Mouse (Mus musculus): ENCODE measurements around the gene Rcl1. TPM values are rescaled to one million over a fixed set of nuclear protein-coding genes. Genes with fewer than 3 reads are reported as not detected.

Rcl1 gene
- polyA plus RNA-seq, 1 experiment, result 12.7 TPM

DNA sequence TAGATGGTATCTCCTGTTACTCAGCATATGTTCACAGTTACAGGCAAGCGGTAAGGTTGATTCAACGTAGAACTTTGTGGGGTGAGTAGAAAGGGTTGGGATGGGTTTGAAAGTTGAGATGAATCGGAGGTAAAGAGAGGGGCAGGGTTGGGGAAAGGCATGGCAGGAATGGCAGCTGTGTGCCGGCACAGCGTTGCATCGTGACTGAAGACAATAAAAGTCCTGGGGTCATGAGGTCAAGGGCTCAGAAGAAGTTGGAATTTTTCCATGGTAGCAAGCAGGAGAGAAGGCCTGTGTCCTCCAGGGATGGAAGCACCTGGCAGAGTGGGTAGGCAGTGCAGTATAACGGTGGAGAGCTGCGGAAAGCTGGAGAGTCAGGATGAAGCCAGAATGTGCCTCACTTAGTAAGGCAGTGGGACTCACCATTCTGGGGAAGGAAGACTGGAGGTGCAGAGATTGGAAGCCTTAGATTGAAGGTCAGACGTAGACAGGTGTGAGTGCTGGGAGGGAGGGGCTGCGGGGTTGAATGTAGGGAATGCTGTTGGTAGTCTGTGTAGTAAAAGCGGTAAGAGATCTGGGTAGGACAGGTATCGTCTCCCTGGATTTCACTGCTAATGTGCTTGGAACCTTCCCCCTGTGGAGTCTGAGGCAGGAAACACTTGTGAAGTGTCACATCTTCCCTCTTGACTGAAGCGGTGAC, 23.9 kb downstream of the Rcl1 start:
- DNase-seq (ENCODE audit: low read depth in 1 of 2, low spot score in 2 of 2), result no peak
- Histone ChIP-seq H3K36me3 (ENCODE audit: control insufficient read depth, insufficient read depth, low read length) (peaks cover 19% of the 10 kb centered on the region), H3K4me3 (ENCODE audit: extremely low read depth, insufficient read depth, insufficient read length) (no peak overlapping the region), H3K4me1 (ENCODE audit: control insufficient read depth, insufficient read depth, insufficient read length) (no peaks in the 10 kb centered on the region), H3K27ac (ENCODE audit: insufficient read depth, low read length) (no peak overlapping the region), H3K27me3 (ENCODE audit: control insufficient read depth, insufficient read depth, low read length) (no peaks in the 10 kb centered on the region)
- WGBS, result 94% methylated on average over 13 of the region's 13 CpGs
- TF ChIP-seq CTCF (IDR thresholded peaks at IDR 0.05; ENCODE audit: extremely low read depth, insufficient read depth, insufficient read length, insufficient replicate concordance) (no peak), POLR2A (IDR thresholded peaks at IDR 0.05; ENCODE audit: low read depth, low read length) (no peak)

- DNase-seq (ENCODE audit: low read depth in 1 of 2, low spot score in 2 of 2), result no peak
- TF ChIP-seq CTCF (IDR thresholded peaks at IDR 0.05; ENCODE audit: extremely low read depth, insufficient read depth, insufficient read length, insufficient replicate concordance), result no peak
- no peak for TF ChIP-seq POLR2A (IDR thresholded peaks at IDR 0.05; ENCODE audit: low read depth, low read length)
- no peak overlapping the region for H3K4me3 ChIP-seq (ENCODE audit: extremely low read depth, insufficient read depth, insufficient read length)
- no peaks in the 10 kb centered on the region for H3K4me1 ChIP-seq (ENCODE audit: control insufficient read depth, insufficient read depth, insufficient read length)
- no peaks in the 10 kb centered on the region for H3K27me3 ChIP-seq (ENCODE audit: control insufficient read depth, insufficient read depth, low read length)
- H3K36me3 ChIP-seq (ENCODE audit: control insufficient read depth, insufficient read depth, low read length), result peaks cover 19% of the 10 kb centered on the region
- 97% methylated on average over 12 of the region's 12 CpGs for WGBS
- H3K27ac ChIP-seq (ENCODE audit: insufficient read depth, low read length), result no peak overlapping the region
Observed at GRCm38 (mm10) chr19:29126347-29127015, 25.3 kb downstream of the Rcl1 start.

DNA sequence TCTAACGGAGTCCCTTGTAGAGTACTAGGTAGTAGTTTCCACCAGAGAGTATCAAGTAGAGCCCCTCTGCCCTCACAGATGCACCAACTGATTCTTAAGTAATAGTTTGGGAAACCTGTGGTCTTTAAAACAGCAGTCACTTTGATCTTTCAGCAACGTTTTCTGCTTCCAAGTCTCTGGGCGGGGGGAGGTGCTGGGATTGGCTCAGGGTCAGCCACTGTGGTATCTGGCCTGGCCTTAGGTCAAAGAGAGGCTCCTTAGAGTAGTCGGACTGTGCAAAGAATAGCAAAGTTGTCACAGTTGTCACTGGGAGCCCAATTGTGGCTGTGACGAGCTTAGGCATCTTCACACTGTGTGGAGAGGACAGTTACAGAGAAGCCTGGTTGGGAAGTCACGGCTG, 26.2 kb downstream of the Rcl1 start:
- no peak for DNase-seq (ENCODE audit: low read depth in 1 of 2, low spot score in 2 of 2)
- Histone ChIP-seq H3K4me3 (ENCODE audit: extremely low read depth, insufficient read depth, insufficient read length) (no peak overlapping the region), H3K36me3 (ENCODE audit: control insufficient read depth, insufficient read depth, low read length) (peaks cover 14% of the 10 kb centered on the region), H3K27ac (ENCODE audit: insufficient read depth, low read length) (no peak overlapping the region), H3K27me3 (ENCODE audit: control insufficient read depth, insufficient read depth, low read length) (no peaks in the 10 kb centered on the region), H3K4me1 (ENCODE audit: control insufficient read depth, insufficient read depth, insufficient read length) (no peaks in the 10 kb centered on the region)
- WGBS, result 88% methylated on average over 6 of the region's 6 CpGs
- TF ChIP-seq CTCF (IDR thresholded peaks at IDR 0.05; ENCODE audit: extremely low read depth, insufficient read depth, insufficient read length, insufficient replicate concordance), result no peak
- TF ChIP-seq POLR2A (IDR thresholded peaks at IDR 0.05; ENCODE audit: low read depth, low read length), result no peak

DNA sequence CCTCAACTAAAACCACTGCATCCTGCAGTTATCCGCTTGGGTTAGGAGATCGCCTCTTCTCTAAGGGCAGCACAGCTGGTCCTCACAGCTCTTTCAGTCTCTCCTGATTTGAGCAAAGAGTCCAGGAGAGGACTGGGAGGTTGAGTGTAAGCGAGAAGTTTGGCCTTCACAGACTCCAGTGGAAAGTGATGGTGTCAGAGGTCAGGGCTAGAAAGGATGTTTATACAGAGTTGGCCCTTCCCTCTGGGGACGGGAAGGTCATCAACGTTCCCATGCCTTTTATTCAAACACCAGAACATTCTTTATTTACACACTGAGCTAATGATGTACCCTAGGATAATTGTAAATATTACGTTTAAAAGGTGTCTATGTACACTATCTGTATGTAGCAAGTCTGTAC, 27.0 kb downstream of the Rcl1 start:
- DNase-seq (ENCODE audit: low read depth in 1 of 2, low spot score in 2 of 2), result no peak
- peaks cover 16% of the 10 kb centered on the region for H3K36me3 ChIP-seq (ENCODE audit: control insufficient read depth, insufficient read depth, low read length)
- no peak overlapping the region for H3K4me3 ChIP-seq (ENCODE audit: extremely low read depth, insufficient read depth, insufficient read length)
- 88% methylated on average over 6 of the region's 6 CpGs for WGBS
- H3K27ac ChIP-seq (ENCODE audit: insufficient read depth, low read length), result no peak overlapping the region
- TF ChIP-seq CTCF (IDR thresholded peaks at IDR 0.05; ENCODE audit: extremely low read depth, insufficient read depth, insufficient read length, insufficient replicate concordance) (no peak), POLR2A (IDR thresholded peaks at IDR 0.05; ENCODE audit: low read depth, low read length) (no peak)
- H3K27me3 ChIP-seq (ENCODE audit: control insufficient read depth, insufficient read depth, low read length), result no peaks in the 10 kb centered on the region
- H3K4me1 ChIP-seq (ENCODE audit: control insufficient read depth, insufficient read depth, insufficient read length), result no peaks in the 10 kb centered on the region

DNA sequence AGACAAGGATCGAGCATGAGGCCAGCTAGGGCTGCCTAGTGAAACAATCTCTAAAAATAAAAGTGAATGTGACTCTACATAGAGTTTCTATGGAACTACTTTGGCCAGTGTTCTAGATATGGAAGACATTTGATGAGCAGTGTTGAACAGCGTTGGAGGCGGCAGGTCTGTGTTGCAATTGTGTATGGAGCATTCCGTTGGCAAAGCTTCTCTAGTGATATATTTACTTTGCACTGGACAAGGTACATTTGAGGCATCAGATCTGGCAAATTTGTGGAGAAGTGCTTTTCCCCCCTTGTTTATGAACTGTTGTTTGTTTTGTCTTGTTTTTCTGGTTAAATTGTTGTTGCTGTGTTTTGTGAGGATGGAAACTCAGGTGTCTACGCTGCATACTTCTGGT, 28.4 kb downstream of the Rcl1 start:
- Histone ChIP-seq H3K36me3 (ENCODE audit: control insufficient read depth, insufficient read depth, low read length) (peaks cover 17% of the 10 kb centered on the region), H3K27me3 (ENCODE audit: control insufficient read depth, insufficient read depth, low read length) (no peaks in the 10 kb centered on the region), H3K27ac (ENCODE audit: insufficient read depth, low read length) (no peak overlapping the region), H3K4me3 (ENCODE audit: extremely low read depth, insufficient read depth, insufficient read length) (no peak overlapping the region), H3K4me1 (ENCODE audit: control insufficient read depth, insufficient read depth, insufficient read length) (no peaks in the 10 kb centered on the region)
- TF ChIP-seq POLR2A (IDR thresholded peaks at IDR 0.05; ENCODE audit: low read depth, low read length), result no peak
- no peak for TF ChIP-seq CTCF (IDR thresholded peaks at IDR 0.05; ENCODE audit: extremely low read depth, insufficient read depth, insufficient read length, insufficient replicate concordance)
- WGBS, result 95% methylated on average over 5 of the region's 5 CpGs
- no peak for DNase-seq (ENCODE audit: low read depth in 1 of 2, low spot score in 2 of 2)

- no peak for DNase-seq (ENCODE audit: low read depth in 1 of 2, low spot score in 2 of 2)
- Histone ChIP-seq H3K4me3 (ENCODE audit: extremely low read depth, insufficient read depth, insufficient read length) (no peak overlapping the region), H3K4me1 (ENCODE audit: control insufficient read depth, insufficient read depth, insufficient read length) (no peaks in the 10 kb centered on the region), H3K36me3 (ENCODE audit: control insufficient read depth, insufficient read depth, low read length) (peaks cover 22% of the 10 kb centered on the region), H3K27ac (ENCODE audit: insufficient read depth, low read length) (no peak overlapping the region), H3K27me3 (ENCODE audit: control insufficient read depth, insufficient read depth, low read length) (no peaks in the 10 kb centered on the region)
- 89% methylated on average over 4 of the region's 4 CpGs for WGBS
- TF ChIP-seq CTCF (IDR thresholded peaks at IDR 0.05; ENCODE audit: extremely low read depth, insufficient read depth, insufficient read length, insufficient replicate concordance), result no peak
- TF ChIP-seq POLR2A (IDR thresholded peaks at IDR 0.05; ENCODE audit: low read depth, low read length), result no peak
Observed at GRCm38 (mm10) chr19:29131171-29131570, 30.0 kb downstream of the Rcl1 start.

GRCm38 (mm10) chr19:29134293-29134692, 33.1 kb downstream of the Rcl1 start:
- no peak for TF ChIP-seq CTCF (IDR thresholded peaks at IDR 0.05; ENCODE audit: extremely low read depth, insufficient read depth, insufficient read length, insufficient replicate concordance)
- no peak for TF ChIP-seq POLR2A (IDR thresholded peaks at IDR 0.05; ENCODE audit: low read depth, low read length)
- DNase-seq (ENCODE audit: low read depth in 1 of 2, low spot score in 2 of 2), result no peak
- Histone ChIP-seq H3K4me1 (ENCODE audit: control insufficient read depth, insufficient read depth, insufficient read length) (no peaks in the 10 kb centered on the region), H3K4me3 (ENCODE audit: extremely low read depth, insufficient read depth, insufficient read length) (no peak overlapping the region), H3K27ac (ENCODE audit: insufficient read depth, low read length) (no peak overlapping the region), H3K27me3 (ENCODE audit: control insufficient read depth, insufficient read depth, low read length) (no peaks in the 10 kb centered on the region), H3K36me3 (ENCODE audit: control insufficient read depth, insufficient read depth, low read length) (peaks cover 16% of the 10 kb centered on the region)
- WGBS, result 91% methylated on average over 11 of the region's 11 CpGs
